Mouse (Mus musculus) embryonic facial prominence, embryonic 14.5 days (tissue): ENCODE results near the gene Bloc1s5. TPM values are rescaled to one million over a fixed set of nuclear protein-coding genes. Genes with fewer than 3 reads are reported as not detected.
A peak's percentile ranks its signal among the peaks of the same experiment; 100 is the strongest.

Source experiments
- ATAC-seq: fragments of 200-750 bp; cut with Nextera tagmentation; 2 replicates; pipeline ENCODE4 v1.8.0; 2017; ENCODE audit warnings: low read depth, moderate number of reproducible peaks, moderate TSS enrichment
- DNase-seq: peaks from one replicate; pipeline ENCODE4 v3.0.0-alpha.2; 2015; ENCODE audit warnings: low spot score
- H3K27ac ChIP-seq: fragments of 300-500 bp; sonication (generic); replicated peaks from 2 replicates; pipeline ENCODE4 v1.5.1; 2014; ENCODE audit warnings: low read depth, mild to moderate bottlenecking, low read length, moderate library complexity
- H3K27me3 ChIP-seq: fragments of 300-500 bp; sonication (generic); replicated peaks from 2 replicates; pipeline ENCODE4 v1.6.1; 2014; ENCODE audit warnings: low read length; ENCODE audit not compliant: control insufficient read depth, insufficient read depth
- H3K36me3 ChIP-seq: fragments of 300-500 bp; sonication (generic); 2 replicates; pipeline ENCODE4 v1.6.1; 2014; ENCODE audit warnings: low read length, mixed read lengths; ENCODE audit not compliant: control insufficient read depth, insufficient read depth
- H3K4me1 ChIP-seq: fragments of 300-500 bp; sonication (generic); 2 replicates; pipeline ENCODE4 v1.6.1; 2014; ENCODE audit warnings: antibody characterized with exemption, low read length; ENCODE audit not compliant: control insufficient read depth, insufficient read depth
- H3K4me2 ChIP-seq: fragments of 300-500 bp; sonication (generic); 2 replicates; pipeline ENCODE4 v1.6.1; 2014; ENCODE audit warnings: low read depth, mild to moderate bottlenecking, low read length, moderate library complexity, mixed read lengths
- H3K4me3 ChIP-seq: fragments of 300-500 bp; sonication (generic); 2 replicates; pipeline ENCODE4 v1.5.1; 2014; ENCODE audit warnings: low read depth, mild to moderate bottlenecking, low read length
- H3K9ac ChIP-seq: fragments of 300-500 bp; sonication (generic); 2 replicates; pipeline ENCODE4 v1.6.1; 2014; ENCODE audit warnings: low read depth, mild to moderate bottlenecking, low read length, moderate library complexity, mixed read lengths
- H3K9me3 ChIP-seq: fragments of 300-500 bp; sonication (generic); 2 replicates; pipeline ENCODE4 v1.6.1; 2016; ENCODE audit warnings: low read length; ENCODE audit not compliant: control insufficient read depth
- WGBS: fragments of 180-500 bp; shearing (Covaris S2); extraction: QIAGEN DNeasy Blood & Tissue Kit; methylation state at CpG from one replicate; pipeline ENCODE4 v1.1.7; 2014; 5-methylcytosine and 5-hydroxymethylcytosine counted together
- polyA plus RNA-seq: library from polyadenylated mRNA; unstranded; fragments of >200 nt; fragmentation: Nextera tagmentation; extraction: Ambion mirVana; gene quantifications from 2 replicates; pipeline ENCODE4 v1.2.1, GENCODE M21; 2014

Bloc1s5 gene
- polyA plus RNA-seq, 1 experiment from 2014 or later: 15.9 TPM

GRCm38 (mm10) chr13:38600811-38601210 lies 34.1 kb downstream of the Bloc1s5 start:
- no peaks in the 10 kb centered on the region for H3K4me1 ChIP-seq
- H3K4me3 ChIP-seq: no peak overlapping the region
- peaks cover 13% of the 10 kb centered on the region; the same call in 1 of the 2 replicates for H3K36me3 ChIP-seq
- no peak overlapping the region for H3K27ac ChIP-seq
- H3K9ac ChIP-seq: no peak overlapping the region
- no peak overlapping the region for H3K4me2 ChIP-seq
- ATAC-seq: no peak
- WGBS: 85% methylated on average over 11 of the region's 11 CpGs
- no peaks in the 10 kb centered on the region for H3K27me3 ChIP-seq
- H3K9me3 ChIP-seq: no peaks in the 10 kb centered on the region
- no peak for DNase-seq

GRCm38 (mm10) chr13:38597076-38597475 lies 37.8 kb downstream of the Bloc1s5 start:
- H3K9ac ChIP-seq: no peak overlapping the region
- DNase-seq (peak; percentile 43), ATAC-seq (no peak)
- H3K9me3 ChIP-seq: no peaks in the 10 kb centered on the region
- H3K4me2 ChIP-seq: no peak overlapping the region
- peaks cover 1% of the 10 kb centered on the region; the same call in 1 of the 2 replicates for H3K36me3 ChIP-seq
- no peak overlapping the region for H3K4me3 ChIP-seq
- no peak overlapping the region for H3K27ac ChIP-seq
- 70% methylated on average over 3 of the region's 3 CpGs for WGBS
- peaks cover 2% of the 10 kb centered on the region; the same call in 1 of the 2 replicates for H3K4me1 ChIP-seq
- H3K27me3 ChIP-seq: no peaks in the 10 kb centered on the region

GRCm38 (mm10) chr13:38596461-38596860 lies 38.4 kb downstream of the Bloc1s5 start:
- ATAC-seq (no peak), DNase-seq (no peak)
- Histone ChIP-seq H3K4me3 (no peak overlapping the region), H3K9ac (no peak overlapping the region), H3K36me3 (no peaks in the 10 kb centered on the region), H3K27ac (no peak overlapping the region), H3K4me1 (peaks cover 2% of the 10 kb centered on the region; the same call in 1 of the 2 replicates), H3K4me2 (no peak overlapping the region), H3K27me3 (no peaks in the 10 kb centered on the region), H3K9me3 (no peaks in the 10 kb centered on the region)
- WGBS: 65% methylated on average over 4 of the region's 4 CpGs

GRCm38 (mm10) chr13:38593114-38593513 lies 41.8 kb downstream of the Bloc1s5 start:
- no peak overlapping the region for H3K4me2 ChIP-seq
- H3K4me1 ChIP-seq: peaks cover 2% of the 10 kb centered on the region; the same call in 1 of the 2 replicates
- no peak overlapping the region for H3K4me3 ChIP-seq
- H3K27ac ChIP-seq: 0 out of 2 replicates have a peak overlapping the region, but pooled peaks have one; percentile 17
- peak; percentile 35 for DNase-seq
- no peak overlapping the region for H3K9ac ChIP-seq
- no peak for ATAC-seq
- no peaks in the 10 kb centered on the region for H3K9me3 ChIP-seq
- H3K36me3 ChIP-seq: no peaks in the 10 kb centered on the region
- H3K27me3 ChIP-seq: no peaks in the 10 kb centered on the region
- WGBS: 37% methylated on average over 6 of the region's 6 CpGs

GRCm38 (mm10) chr13:38587350-38587749 lies 47.6 kb downstream of the Bloc1s5 start:
- Histone ChIP-seq H3K4me2 (no peak overlapping the region), H3K9me3 (no peaks in the 10 kb centered on the region), H3K4me1 (no peaks in the 10 kb centered on the region), H3K27ac (no peak overlapping the region), H3K27me3 (no peaks in the 10 kb centered on the region), H3K9ac (no peak overlapping the region), H3K4me3 (no peak overlapping the region), H3K36me3 (no peaks in the 10 kb centered on the region)
- ATAC-seq (no peak), DNase-seq (no peak)
- WGBS: 86% methylated on average over 5 of the region's 5 CpGs

- 88% methylated on average over 4 of the region's 4 CpGs for WGBS
- Histone ChIP-seq H3K4me3 (no peak overlapping the region), H3K4me1 (no peaks in the 10 kb centered on the region), H3K4me2 (no peak overlapping the region), H3K27ac (no peak overlapping the region), H3K27me3 (no peaks in the 10 kb centered on the region), H3K36me3 (no peaks in the 10 kb centered on the region), H3K9ac (no peak overlapping the region), H3K9me3 (no peaks in the 10 kb centered on the region)
- ATAC-seq (no peak), DNase-seq (no peak)
These were observed 48.5 kb downstream of the Bloc1s5 start for GRCm38 (mm10) chr13:38586451-38586850.

GRCm38 (mm10) chr13:38582768-38583167 lies 52.1 kb downstream of the Bloc1s5 start:
- H3K9me3 ChIP-seq: no peaks in the 10 kb centered on the region
- no peak for ATAC-seq
- DNase-seq: peak; percentile 59

GRCm38 (mm10) chr13:38580601-38581457 lies 54.1 kb downstream of the Bloc1s5 start:
- no peak overlapping the region for H3K4me3 ChIP-seq
- H3K4me1 ChIP-seq: no peaks in the 10 kb centered on the region
- peak overlapping the region; percentile 7; the same call in 1 of the 2 replicates for H3K4me2 ChIP-seq
- H3K9me3 ChIP-seq: no peaks in the 10 kb centered on the region
- DNase-seq (peak; percentile 52), ATAC-seq (peak; percentile 53; the same call in 1 of the 2 replicates)
- H3K27ac ChIP-seq: no peak overlapping the region
- H3K9ac ChIP-seq: no peak overlapping the region
- H3K36me3 ChIP-seq: no peaks in the 10 kb centered on the region
- 63% methylated on average over 11 of the region's 11 CpGs for WGBS
- no peaks in the 10 kb centered on the region for H3K27me3 ChIP-seq

More at GRCm38 (mm10) chr13:38582768-38583167, 52.1 kb downstream of the Bloc1s5 start:
- Histone ChIP-seq H3K27ac (no peak overlapping the region), H3K4me1 (no peaks in the 10 kb centered on the region), H3K27me3 (no peaks in the 10 kb centered on the region), H3K9ac (no peak overlapping the region), H3K36me3 (no peaks in the 10 kb centered on the region), H3K4me3 (no peak overlapping the region), H3K4me2 (no peak overlapping the region)
- 55% methylated on average over 3 of the region's 3 CpGs for WGBS
